Mouse (Mus musculus) adipocyte (in vitro differentiated cells): ENCODE data around the gene Adck2.
A peak's percentile ranks its signal among the peaks of the same experiment; 100 is the strongest.

Experiments used
- DNase-seq: peaks from one replicate; pipeline ENCODE4 v3.0.0-alpha.2; 2016; ENCODE audit warnings: low spot score

Adck2 gene

GRCm38 (mm10) chr6:39573791-39574554, at the start of gene Adck2:
Gene Adck2, plus strand, starts transcription at chr6:39573873.
- DNase-seq: peak; percentile 86

- no peak for DNase-seq
Observed at GRCm38 (mm10) chr6:39526797-39527196, 46.9 kb upstream of the Adck2 start.

GRCm38 (mm10) chr6:39527337-39527784, 46.3 kb upstream of the Adck2 start:
- no peak for DNase-seq

- no peak for DNase-seq
Observed at GRCm38 (mm10) chr6:39527811-39528210, 45.9 kb upstream of the Adck2 start.

- peak; percentile 74 for DNase-seq
Observed at GRCm38 (mm10) chr6:39528671-39529535, 44.8 kb upstream of the Adck2 start.

- DNase-seq: no peak
Observed at GRCm38 (mm10) chr6:39534944-39535343, 38.7 kb upstream of the Adck2 start.

GRCm38 (mm10) chr6:39536621-39537020, 37.1 kb upstream of the Adck2 start:
- no peak for DNase-seq

GRCm38 (mm10) chr6:39537276-39537675, 36.4 kb upstream of the Adck2 start:
- DNase-seq: no peak

GRCm38 (mm10) chr6:39538227-39538626, 35.4 kb upstream of the Adck2 start:
- no peak for DNase-seq

- DNase-seq: peak; percentile 30
Observed at GRCm38 (mm10) chr6:39539679-39540155, 34.0 kb upstream of the Adck2 start.

GRCm38 (mm10) chr6:39540563-39540962, 33.1 kb upstream of the Adck2 start:
- no peak for DNase-seq

GRCm38 (mm10) chr6:39542631-39543597, 30.8 kb upstream of the Adck2 start:
- DNase-seq: peak; percentile 95

- DNase-seq: peak; percentile 60
Observed at GRCm38 (mm10) chr6:39543769-39544420, 29.8 kb upstream of the Adck2 start.

GRCm38 (mm10) chr6:39545474-39545873, 28.2 kb upstream of the Adck2 start:
- no peak for DNase-seq

- DNase-seq: peak; percentile 65
Observed at GRCm38 (mm10) chr6:39548030-39548429, 25.6 kb upstream of the Adck2 start.

GRCm38 (mm10) chr6:39551981-39552636, 21.6 kb upstream of the Adck2 start:
- DNase-seq: peak; percentile 36

- DNase-seq: peak; percentile 83
Observed at GRCm38 (mm10) chr6:39554888-39555647, 18.6 kb upstream of the Adck2 start.

GRCm38 (mm10) chr6:39555648-39555945, 18.1 kb upstream of the Adck2 start:
- DNase-seq: no peak

- DNase-seq: peak; percentile 59
Observed at GRCm38 (mm10) chr6:39556900-39557659, 16.6 kb upstream of the Adck2 start.
